Mouse (Mus musculus): ENCODE results near the gene Rbm48. TPM values are rescaled to one million over a fixed set of nuclear protein-coding genes. Genes with fewer than 3 reads are reported as not detected.

Gene Rbm48
- polyA plus RNA-seq, 1 experiment, result 13.0 TPM

GRCm38 (mm10) chr5:3544480-3544769, 52.0 kb downstream of the Rbm48 start:
- peak overlapping the region; percentile 70 for H3K4me3 ChIP-seq (replicated peaks; ENCODE audit: insufficient read depth, low read depth, low read length)
- H3K4me1 ChIP-seq (ENCODE audit: control insufficient read depth, insufficient read depth, low read length), result peaks cover 8% of the 10 kb centered on the region
- TF ChIP-seq POLR2A (IDR thresholded peaks at IDR 0.05; ENCODE audit: borderline replicate concordance, insufficient read depth, low read length), result no peak
- no peak for TF ChIP-seq CTCF (IDR thresholded peaks at IDR 0.05; ENCODE audit: borderline replicate concordance, insufficient read depth, low read depth, low read length)
- no peaks in the 10 kb centered on the region for H3K27me3 ChIP-seq (ENCODE audit: control insufficient read depth, insufficient read depth, low read length)
- DNase-seq, result no peak
- no peak overlapping the region for H3K27ac ChIP-seq (ENCODE audit: insufficient read depth, low read length)
- 8% methylated on average over 7 of the region's 7 CpGs for WGBS

GRCm38 (mm10) chr5:3543629-3544479, 52.5 kb downstream of the Rbm48 start, which contains the start of gene Fam133b:
Gene Fam133b (plus strand): TSS chr5:3543833.
- TF ChIP-seq POLR2A (IDR thresholded peaks at IDR 0.05; ENCODE audit: borderline replicate concordance, insufficient read depth, low read length) (peak; percentile 53; the same call in 1 of the 2 replicates), CTCF (IDR thresholded peaks at IDR 0.05; ENCODE audit: borderline replicate concordance, insufficient read depth, low read depth, low read length) (peak; percentile 73)
- Histone ChIP-seq H3K27me3 (ENCODE audit: control insufficient read depth, insufficient read depth, low read length) (no peaks in the 10 kb centered on the region), H3K4me1 (ENCODE audit: control insufficient read depth, insufficient read depth, low read length) (peaks cover 8% of the 10 kb centered on the region), H3K4me3 (replicated peaks; ENCODE audit: insufficient read depth, low read depth, low read length) (peak within 1 kb of the TSS; percentile 70), H3K27ac (ENCODE audit: insufficient read depth, low read length) (peak within 1 kb of the TSS; percentile 85)
- WGBS, result under 1% methylated on average over 73 of the region's 80 CpGs
- peak; percentile 91 to 96 for DNase-seq

- no peak for DNase-seq
- Histone ChIP-seq H3K4me3 (replicated peaks; ENCODE audit: insufficient read depth, low read depth, low read length) (no peak overlapping the region), H3K4me1 (ENCODE audit: control insufficient read depth, insufficient read depth, low read length) (peaks cover 8% of the 10 kb centered on the region), H3K27ac (ENCODE audit: insufficient read depth, low read length) (no peak overlapping the region), H3K27me3 (ENCODE audit: control insufficient read depth, insufficient read depth, low read length) (no peaks in the 10 kb centered on the region)
- no peak for TF ChIP-seq POLR2A (IDR thresholded peaks at IDR 0.05; ENCODE audit: borderline replicate concordance, insufficient read depth, low read length)
- no peak for TF ChIP-seq CTCF (IDR thresholded peaks at IDR 0.05; ENCODE audit: borderline replicate concordance, insufficient read depth, low read depth, low read length)
- WGBS, result 77% methylated on average over 6 of the region's 6 CpGs
Measured at GRCm38 (mm10) chr5:3541871-3542270, 54.5 kb downstream of the Rbm48 start.

- 48% methylated on average over 11 of the region's 11 CpGs for WGBS
- Histone ChIP-seq H3K27ac (ENCODE audit: insufficient read depth, low read length) (no peak overlapping the region), H3K27me3 (ENCODE audit: control insufficient read depth, insufficient read depth, low read length) (no peaks in the 10 kb centered on the region), H3K4me3 (replicated peaks; ENCODE audit: insufficient read depth, low read depth, low read length) (no peak overlapping the region), H3K4me1 (ENCODE audit: control insufficient read depth, insufficient read depth, low read length) (no peaks in the 10 kb centered on the region)
- TF ChIP-seq POLR2A (IDR thresholded peaks at IDR 0.05; ENCODE audit: borderline replicate concordance, insufficient read depth, low read length) (no peak), CTCF (IDR thresholded peaks at IDR 0.05; ENCODE audit: borderline replicate concordance, insufficient read depth, low read depth, low read length) (no peak)
- no peak for DNase-seq
Measured at GRCm38 (mm10) chr5:3538505-3539472, 57.6 kb downstream of the Rbm48 start.

- WGBS, result 55% methylated on average over 3 of the region's 3 CpGs
Measured at GRCm38 (mm10) chr5:3536592-3537212, 59.7 kb downstream of the Rbm48 start.

More at GRCm38 (mm10) chr5:3536592-3537212, 59.7 kb downstream of the Rbm48 start:
- Histone ChIP-seq H3K27ac (ENCODE audit: insufficient read depth, low read length) (no peak overlapping the region), H3K4me3 (replicated peaks; ENCODE audit: insufficient read depth, low read depth, low read length) (no peak overlapping the region), H3K27me3 (ENCODE audit: control insufficient read depth, insufficient read depth, low read length) (no peaks in the 10 kb centered on the region), H3K4me1 (ENCODE audit: control insufficient read depth, insufficient read depth, low read length) (no peaks in the 10 kb centered on the region)
- DNase-seq, result no peak
- TF ChIP-seq CTCF (IDR thresholded peaks at IDR 0.05; ENCODE audit: borderline replicate concordance, insufficient read depth, low read depth, low read length) (no peak), POLR2A (IDR thresholded peaks at IDR 0.05; ENCODE audit: borderline replicate concordance, insufficient read depth, low read length) (no peak)

Other genes with a start within 250 kb of the Rbm48 start
- gene Fam133b, start 52.8 kb downstream of the Rbm48 start, polyA plus RNA-seq (2012; rRNA removed), result 29.6 and 30.6 TPM in 2 replicates
- gene 1700109H08Rik, start 25.0 kb downstream of the Rbm48 start, polyA plus RNA-seq (2012; rRNA removed), result 8.6 and 9.0 TPM in 2 replicates
- 25.3 and 25.7 TPM in 2 replicates for gene Pex1, start 519 bp downstream of the Rbm48 start, polyA plus RNA-seq (2012; rRNA removed)
- not detected in 2 replicates for gene Tmbim7, start 54.6 kb upstream of the Rbm48 start, polyA plus RNA-seq (2012; rRNA removed)
- 93.0 and 102 TPM in 2 replicates for gene Gatad1, start 60.6 kb upstream of the Rbm48 start, polyA plus RNA-seq (2012; rRNA removed)
- gene Ankib1, start 206.3 kb upstream of the Rbm48 start, polyA plus RNA-seq (2012; rRNA removed), result 19.2 and 19.8 TPM in 2 replicates
- 40.5 and 41.6 TPM in 2 replicates for gene Krit1, start 206.6 kb upstream of the Rbm48 start, polyA plus RNA-seq (2012; rRNA removed)
- gene Lrrd1, start 248.6 kb upstream of the Rbm48 start, polyA plus RNA-seq (2012; rRNA removed), result 0.10 and 0.14 TPM in 2 replicates